Mouse (Mus musculus) heart, postnatal 4 days (tissue): ENCODE measurements around the gene Usp5. TPM values are rescaled to one million over a fixed set of nuclear protein-coding genes. Genes with fewer than 3 reads are reported as not detected.
"Not testable (repeated sequence)": the region's sequence is repeated elsewhere in the genome, so short reads cannot be mapped to it uniquely, and the experiment has no call there.

ENCODE experiments used
- DNase-seq: peaks from one replicate; pipeline ENCODE4 v3.0.0; 2021
- total RNA-seq, 2 experiments: library from RNA; stranded (reverse); gene quantifications; 2 replicates each; pipeline ENCODE4 v1.2.3; 2021

The Usp5 gene
- total RNA-seq, 2 experiments from 2014 or later = 102 to 104 TPM

DNA sequence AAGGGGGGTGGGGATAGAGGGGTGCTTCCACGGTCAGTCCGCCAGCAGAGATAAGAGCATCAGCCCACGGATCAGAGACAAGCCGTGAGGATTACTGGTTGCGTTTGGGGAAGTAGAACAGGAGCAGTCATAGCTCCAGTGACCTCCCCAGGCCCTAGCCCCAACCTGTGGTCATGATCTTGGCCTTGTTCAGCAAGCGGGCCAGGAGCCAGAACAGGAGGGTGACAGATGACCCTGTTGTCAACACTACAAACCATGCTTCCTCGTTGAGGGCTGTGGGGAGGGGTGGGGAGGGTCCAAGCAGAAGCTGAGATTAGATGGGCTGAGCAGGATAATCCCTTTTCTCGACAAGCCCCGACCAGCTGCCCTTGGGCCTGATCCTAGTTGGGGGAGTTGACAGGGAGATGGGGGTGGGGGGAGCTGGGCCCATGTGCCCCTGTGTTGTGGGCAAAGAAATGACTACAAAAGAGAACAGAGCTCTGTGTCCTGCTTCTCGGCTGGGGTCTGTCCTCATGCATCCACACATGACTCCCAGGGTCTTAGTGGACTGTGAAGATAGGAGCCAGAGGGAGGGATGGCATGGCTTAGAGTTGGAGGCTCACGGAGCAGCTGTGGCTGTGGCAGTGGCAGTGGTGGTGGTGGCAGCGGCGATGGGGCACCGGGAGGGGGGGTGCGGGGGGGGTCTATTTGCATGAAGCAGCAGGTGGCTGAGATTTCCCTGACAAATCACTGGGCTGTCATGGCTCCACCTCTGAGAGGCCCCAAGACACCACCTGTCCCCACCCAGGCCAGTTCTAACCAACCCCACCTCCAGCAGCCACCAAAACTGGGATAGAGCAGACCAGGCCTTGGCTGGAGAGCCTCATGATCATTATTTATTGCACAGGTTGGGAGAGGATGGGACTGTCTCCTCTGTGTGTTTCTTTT lies 11.2 kb upstream of the Usp5 start, which contains the start of gene Gnb3:
Gene Gnb3, minus strand, starts transcription at position 35 of the 927 bp plus-strand sequence.
- peak; percentile 58 for DNase-seq

DNA sequence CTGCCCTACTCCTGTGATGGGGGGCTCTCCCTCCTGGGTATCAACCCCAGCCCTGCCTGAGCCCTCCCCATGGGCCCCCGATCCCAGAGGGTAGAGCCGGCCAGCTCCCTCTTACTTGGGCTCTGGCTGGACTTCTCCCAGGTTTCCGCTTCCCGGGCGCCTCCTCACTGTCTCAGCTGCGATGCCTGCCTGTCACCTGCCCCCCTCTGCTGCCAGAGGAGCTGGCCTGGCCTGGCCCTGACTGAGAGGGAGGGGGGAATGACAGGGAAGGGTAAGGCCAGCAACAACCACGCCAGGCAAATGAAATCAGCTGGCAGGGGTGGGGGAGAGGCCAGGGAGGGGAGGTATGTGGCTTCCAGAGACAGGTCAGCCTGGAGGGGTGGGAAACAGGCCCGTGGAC lies 10.5 kb upstream of the Usp5 start:
- peak; percentile 53 for DNase-seq

DNA sequence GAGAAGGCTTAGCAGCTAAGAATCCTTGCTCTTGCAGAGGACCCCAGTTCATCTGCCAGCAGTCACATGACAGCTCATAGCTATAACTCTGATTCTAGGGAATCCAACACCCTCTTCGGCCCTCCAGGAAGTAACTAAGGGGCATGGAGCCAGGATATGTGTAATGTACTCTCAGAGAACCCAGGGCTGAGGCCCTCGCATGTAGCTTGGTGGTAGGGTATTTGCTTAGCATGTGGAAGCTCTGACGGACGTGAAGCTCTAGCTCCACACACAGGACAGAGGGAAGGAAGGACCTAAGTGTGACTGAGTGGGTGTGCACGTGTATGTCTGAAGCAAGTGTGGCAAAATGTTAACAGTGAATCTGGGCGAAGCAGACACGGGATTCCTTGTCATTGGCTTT lies 7.1 kb upstream of the Usp5 start:
- no peak for DNase-seq

DNA sequence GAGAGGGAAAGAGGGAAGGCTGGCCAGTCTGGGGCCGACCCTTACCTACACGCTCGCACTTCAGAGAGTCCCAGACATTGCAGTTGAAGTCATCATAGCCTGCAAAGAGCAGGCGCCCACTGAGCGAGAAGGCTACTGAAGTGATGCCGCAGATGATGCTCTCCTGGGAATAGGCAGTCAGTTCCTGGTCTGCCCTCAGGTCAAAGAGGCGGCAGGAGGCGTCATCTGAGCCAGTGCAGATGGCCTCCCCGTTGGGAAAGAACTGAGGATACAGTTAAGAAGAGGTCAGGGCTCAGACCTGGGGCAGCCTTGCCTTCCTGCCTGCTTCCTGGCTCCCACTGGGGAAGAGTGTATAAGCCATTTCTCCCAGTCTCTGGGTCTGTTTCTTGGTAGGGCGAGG lies 6.2 kb upstream of the Usp5 start:
- no peak for DNase-seq

DNA sequence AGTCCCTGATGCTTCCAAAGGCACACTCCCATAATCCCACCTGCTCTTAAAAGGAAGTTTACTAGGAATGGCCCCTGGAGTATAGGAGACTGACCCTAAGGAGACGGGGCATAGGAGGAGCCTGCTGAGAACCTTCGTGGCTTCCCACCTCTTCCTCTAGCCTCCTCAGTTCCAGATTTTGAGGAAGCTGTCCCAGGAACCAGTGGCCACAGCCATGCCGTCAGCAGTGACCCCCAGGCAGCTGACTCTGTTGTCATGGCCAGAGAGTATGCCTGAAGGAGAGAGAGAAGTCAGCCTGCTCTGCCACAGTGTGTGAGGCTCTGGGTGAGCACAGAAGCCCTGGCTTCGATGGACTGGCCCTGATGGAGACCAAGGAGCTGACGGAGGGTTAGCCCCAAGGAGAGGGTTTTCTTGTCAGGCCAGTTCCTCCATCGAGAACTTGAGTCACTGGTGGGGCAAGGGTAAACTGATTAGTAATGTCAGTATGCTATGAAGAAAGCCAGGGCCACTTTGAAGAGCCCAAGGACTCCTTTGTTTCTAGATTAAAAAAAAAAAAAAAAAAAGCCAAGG lies 5.3 kb upstream of the Usp5 start:
- DNase-seq = no peak

DNA sequence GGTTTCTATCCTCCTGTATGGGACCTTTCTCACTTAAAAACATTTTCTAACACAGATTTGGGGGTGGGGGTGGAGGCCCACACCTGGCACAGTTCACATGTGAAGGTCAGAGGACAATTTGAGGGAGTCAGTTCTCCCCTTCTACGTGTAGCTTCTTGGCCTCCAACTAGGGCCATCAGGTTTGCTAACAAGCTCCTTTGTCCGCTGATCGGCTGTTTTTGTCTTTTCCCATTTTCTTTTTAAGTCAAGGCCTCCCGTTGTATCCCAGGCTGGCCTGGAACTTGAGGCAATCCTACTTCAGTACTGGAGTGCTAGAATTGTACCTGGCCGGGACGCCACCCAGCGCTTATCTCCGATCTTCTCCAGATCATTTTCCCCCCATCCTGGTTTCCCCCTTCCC lies 2.4 kb upstream of the Usp5 start:
- DNase-seq = no peak

DNA sequence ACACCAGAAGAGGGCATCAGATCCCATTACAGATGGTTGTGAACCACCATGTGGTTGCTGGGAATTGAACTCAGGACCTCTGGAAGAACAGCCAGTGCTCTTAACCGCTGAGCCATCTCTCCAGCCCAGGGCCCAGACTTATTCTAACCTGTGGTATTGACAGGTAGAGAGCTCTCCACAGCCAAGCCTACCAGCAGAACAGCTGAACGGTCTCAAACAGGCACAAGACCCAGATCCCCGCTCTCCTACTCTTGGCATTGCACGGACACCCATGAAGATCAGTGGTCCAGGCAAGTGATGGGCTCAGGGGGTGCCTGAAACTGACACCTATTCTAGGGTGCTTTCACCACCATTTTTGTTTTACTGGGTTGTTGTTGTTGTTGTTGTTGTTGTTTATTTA lies 1.9 kb upstream of the Usp5 start:
- not testable (repeated sequence) for DNase-seq

DNA sequence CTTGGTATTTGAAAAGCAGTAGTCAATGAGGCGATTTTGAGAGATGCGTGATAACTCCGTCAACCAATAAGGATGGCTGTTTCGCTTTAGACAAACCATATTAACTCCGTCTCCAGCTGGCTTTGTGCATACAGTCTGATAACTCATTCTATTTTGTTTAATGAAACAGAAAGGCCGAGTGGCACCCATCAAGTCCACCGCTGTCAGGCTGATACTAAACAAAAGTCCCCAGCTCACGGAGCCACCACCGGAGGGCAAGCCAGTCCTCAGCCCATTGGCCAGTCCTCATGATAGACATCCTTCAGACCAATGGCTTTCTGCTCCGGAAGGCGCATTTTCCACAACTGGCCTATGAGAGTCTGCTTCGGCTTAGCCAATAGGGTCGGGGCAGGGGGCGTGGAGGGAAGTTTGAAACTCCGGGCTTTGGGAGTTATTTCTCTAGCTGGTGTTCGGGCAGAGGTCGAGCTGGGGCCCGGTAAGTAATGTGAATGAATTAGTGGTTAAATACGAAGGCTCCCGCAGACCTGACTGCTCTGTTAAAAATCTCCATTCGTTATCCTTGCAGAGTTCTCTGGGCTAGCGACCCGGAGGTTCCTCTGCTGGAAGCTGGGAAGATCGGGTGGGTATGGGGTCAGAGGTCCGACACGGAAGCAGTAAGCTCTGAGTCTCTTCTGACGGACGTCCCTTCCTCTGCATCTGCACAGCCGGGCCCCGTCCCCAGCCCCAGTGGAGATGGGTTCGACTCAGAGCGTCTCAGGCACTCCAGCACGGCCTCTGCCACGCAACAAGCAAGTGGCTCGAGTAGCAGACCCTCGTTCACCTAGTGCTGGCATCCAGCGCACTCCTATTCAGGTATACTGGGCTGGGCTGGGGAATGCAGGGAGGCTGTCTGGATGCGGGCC lies 766 bp upstream of the Usp5 start:
- DNase-seq = peak; percentile 94

DNA sequence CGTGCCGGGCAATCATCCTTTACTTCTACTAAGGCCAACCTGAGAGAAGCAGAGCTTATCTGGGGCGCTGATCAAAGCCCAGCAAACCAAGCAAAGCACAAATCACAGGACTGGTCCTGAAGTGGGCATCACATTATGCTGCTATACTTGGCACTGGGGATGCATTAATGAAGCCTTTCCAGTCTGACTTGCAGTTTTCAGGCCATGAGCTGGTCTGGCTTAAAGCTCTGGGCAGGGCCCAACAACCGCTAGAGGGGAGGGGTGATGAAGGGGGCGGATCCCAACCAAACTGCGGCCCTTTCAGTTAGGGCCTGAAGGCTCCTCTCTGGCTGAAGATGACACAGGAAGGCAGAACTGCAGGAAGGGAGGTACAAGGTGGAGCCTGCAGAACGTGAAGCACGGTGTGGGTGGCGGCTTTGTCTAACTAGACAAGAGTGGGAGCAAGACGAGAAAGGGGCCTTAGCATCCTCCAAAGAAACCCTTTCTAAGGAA lies 1.1 kb downstream of the Usp5 start:
- peak; percentile 48 for DNase-seq

DNA sequence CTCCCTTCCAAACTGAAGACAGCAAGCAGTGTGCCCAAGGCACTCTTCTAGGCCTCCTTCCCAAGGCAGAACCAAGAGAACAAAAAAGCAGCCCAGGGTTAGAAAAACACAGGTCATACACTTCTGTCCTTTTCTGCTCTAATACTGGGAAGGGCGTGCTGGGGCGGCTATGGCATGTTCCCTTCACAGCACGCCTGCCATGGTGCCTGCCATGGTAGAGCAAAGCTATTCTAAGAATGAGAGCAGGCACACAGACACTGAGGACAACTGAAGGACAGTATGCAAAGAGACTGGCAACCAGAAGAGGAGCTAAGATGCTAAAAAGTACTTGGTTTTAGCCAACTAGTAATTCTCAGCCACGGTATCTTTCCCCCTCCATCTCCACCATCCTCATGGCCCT lies 7.2 kb downstream of the Usp5 start:
- DNase-seq = no peak

DNA sequence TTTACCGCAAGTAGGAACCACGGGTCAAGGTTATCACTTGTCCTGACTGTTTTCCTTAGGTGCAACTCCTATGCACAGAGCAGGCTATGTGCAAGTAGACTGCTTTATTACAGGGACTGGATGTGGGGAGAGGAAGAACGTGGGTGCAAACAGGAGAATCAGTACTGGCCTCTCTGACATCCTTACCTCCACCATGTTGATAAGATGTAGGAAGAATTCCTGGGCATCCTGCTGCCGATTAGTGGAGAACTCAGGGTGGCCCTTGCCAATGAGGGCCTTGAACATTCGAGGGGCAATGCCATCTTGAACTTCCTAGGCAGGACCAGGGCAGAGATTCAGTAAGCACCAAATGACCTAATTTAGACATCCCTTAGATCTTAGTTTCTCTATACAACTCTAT lies 8.4 kb downstream of the Usp5 start:
- no peak for DNase-seq

DNA sequence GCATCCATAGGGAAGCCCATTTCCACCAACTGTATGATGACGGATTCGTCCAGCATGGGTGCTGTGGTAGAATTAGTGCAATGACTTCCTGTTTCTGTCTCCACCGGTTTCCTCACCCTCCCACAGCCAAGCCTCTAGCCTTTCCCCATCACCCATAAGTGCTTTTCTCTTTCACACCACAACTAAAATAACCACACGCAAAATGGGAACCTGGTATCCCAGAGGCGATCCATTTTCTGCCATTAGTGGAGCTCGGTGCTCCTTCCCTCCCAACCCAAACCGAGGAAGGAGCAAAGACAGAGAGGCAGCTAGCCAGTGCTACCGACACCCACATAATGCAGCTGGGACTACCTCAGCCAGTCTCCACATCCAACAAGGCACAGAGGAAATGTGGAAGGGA lies 11.3 kb downstream of the Usp5 start:
- DNase-seq = no peak

DNA sequence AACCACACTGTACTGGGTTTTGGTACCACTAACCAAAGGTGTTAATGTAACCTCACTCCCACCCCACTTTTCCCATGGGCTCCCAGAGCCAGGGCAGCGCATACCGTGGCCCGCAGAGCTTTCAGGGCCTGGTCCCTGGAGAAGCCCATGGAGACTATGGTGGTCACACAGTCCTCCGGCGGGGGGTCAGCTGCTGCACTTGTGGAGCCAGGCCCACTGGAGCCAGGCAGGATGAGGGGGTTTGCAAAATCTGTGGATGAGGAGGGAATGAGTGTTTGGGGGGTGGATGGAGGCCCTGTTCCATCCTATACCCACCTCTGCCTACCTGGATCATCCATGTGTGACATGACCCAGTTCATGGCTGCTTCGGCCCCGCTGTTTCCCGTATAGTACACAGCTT lies 11.7 kb downstream of the Usp5 start:
- no peak for DNase-seq

DNA sequence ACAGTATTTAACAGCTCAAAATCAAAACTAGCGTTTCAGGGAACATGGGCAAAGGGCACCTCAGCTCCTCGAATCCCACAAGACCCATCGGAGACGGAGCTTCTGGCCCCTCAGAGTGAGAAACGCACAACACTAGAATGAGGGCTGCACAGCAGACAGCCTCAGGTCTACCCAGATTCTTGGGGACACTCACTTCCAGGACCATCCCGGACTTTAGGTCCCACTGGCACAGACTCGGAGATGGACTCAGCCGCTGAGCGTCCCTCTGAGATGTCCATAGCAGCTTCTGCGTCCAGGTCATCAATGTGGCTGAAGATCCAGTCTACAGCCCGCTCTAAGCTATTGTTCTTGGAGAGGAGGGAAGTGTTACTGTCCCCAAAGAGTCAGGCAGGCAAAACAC lies 12.2 kb downstream of the Usp5 start:
- DNase-seq = no peak

DNA sequence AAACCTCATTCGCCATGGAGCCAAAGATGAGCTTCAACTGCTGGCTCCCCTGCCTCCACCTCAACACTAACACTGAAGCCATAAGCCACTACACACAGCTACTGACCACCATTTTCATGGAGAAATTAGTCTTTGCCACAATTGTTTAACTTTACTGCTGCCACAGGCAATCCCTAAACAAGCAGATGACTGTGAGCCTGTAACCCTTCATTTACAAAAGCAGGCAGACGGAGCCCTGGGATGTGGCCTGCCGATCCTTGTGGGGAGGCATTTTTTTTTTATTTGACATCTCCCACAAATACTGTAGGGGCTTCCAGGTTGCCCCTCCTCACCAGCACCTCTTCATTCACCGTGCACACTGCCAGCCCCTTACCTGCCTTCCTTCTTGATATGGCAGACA lies 12.7 kb downstream of the Usp5 start:
- DNase-seq = no peak

DNA sequence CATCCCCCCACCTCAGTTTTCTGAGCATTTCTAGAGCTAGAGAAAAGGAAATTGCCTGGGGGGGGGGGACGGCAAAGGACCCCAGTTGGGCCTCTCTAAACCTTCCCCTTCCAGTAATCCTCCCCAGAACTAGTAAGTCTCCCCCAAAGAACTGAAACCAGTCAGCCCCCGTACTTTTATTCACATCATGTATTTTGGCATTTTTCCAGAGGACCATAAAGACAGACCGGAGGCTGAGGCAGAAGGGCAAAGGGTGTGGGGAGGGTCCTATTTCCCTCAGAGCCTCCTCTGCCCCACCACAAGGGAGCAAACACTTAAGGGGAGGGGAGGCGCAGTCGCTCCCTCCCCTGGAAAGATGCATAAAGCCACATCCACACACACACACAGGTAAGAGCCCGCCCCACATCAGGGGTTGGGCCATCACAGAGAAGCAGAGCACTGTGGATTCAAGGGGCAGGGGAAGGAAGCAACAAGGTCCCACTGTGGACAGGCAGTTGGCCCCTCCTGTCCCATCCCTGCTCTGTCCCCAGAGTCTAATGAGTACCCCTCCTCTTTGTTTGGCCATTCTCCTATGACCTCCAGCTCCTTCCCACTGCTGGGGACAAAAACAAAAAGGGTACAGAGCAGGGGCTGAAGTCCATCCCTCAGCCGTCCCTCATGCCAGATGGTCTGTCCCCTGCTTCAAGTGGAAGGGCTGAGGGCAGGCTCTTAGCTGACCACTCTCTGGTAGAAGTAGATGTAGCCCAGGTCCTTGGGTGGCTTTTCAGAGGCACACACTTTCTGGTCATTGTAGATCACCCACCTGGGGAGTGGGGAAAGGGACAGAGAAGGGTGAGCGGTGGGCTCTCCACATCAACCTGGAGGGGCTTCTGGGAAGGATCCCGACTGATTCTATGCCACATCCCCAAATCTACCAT lies 14.2 kb downstream of the Usp5 start:
- no peak for DNase-seq

DNA sequence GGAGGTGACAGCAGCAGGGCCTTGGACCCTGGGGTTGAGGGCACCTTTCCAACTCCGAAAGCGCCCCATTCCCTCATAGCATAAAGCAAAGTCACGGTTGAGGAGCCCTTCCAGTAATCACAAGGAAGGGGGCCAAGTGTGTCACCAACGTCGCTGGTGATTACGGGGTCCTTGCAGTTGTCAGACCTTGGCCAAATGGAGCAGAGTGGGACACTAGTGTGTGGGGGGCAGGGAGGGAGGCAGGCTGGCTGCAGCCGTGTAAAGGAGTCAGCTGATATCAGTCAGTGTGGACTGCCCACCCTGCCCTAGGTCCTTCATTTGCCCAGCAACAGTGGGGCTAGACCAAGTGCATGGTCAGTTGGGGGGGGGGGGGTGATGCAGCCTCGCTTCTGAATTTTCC lies 14.8 kb downstream of the Usp5 start:
- peak; percentile 38 for DNase-seq

DNA sequence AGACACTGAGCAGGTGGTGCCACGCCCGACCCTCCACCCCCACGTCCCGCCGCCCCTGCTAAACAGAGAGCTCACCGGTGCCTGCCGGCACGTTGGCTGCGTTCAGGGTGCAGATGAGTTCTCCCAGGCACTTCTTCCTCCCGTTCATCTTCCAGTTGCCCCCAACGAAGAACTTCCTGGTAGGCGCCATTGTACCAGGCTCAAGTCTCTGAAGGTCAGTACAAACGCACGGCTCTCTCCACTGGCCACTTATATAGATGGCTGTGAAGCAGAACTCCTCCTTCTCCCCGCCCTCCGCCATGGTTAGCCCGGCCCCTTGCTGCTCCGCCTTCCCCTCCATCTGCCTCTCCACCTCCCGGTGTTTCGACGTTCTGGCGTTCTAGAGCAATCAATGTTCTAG lies 15.4 kb downstream of the Usp5 start, which contains the start of gene Tpi1:
Gene Tpi1, minus strand, starts transcription at position 364 of the 400 bp plus-strand sequence.
- DNase-seq = peak; percentile 95

DNA sequence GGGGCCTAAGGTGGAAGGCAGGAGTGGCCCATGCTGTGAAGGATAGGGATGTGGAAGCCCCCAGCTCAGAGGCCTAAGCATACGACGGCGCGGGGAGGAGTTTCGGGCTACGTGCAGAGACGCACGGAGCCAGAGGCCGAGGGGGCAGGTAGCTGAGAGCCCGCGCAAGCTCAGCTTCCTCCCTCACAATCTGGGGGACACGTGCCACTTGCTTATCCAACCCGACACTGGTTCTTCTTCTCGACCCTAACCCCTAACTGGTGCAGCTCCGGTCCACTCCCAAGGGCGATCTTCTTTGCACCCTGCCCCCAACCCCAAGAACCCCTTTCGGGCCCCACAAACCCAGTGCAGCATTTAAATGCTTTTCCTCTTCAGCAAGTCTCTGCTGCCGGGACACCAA lies 15.8 kb downstream of the Usp5 start:
- peak; percentile 77 for DNase-seq

DNA sequence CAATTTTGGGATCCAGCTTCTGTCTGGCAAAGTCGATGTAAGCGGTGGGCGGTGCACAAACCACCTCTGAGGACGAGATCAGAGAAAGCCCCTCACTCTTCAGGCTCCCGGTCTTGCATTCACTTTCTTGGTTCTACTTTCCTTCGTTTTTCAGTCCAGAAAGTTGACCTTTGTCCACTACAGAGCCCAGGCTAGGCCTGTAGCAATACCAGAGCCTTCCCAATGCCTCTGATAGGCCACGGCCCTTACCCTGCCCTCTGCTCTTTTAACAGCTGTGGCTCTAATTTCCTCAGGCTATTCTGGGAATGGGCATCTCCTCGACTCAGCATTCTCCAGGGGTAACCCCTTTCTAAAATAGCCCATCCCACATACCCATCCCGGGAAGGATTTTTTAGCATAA lies 16.4 kb downstream of the Usp5 start:
- DNase-seq = no peak

DNA sequence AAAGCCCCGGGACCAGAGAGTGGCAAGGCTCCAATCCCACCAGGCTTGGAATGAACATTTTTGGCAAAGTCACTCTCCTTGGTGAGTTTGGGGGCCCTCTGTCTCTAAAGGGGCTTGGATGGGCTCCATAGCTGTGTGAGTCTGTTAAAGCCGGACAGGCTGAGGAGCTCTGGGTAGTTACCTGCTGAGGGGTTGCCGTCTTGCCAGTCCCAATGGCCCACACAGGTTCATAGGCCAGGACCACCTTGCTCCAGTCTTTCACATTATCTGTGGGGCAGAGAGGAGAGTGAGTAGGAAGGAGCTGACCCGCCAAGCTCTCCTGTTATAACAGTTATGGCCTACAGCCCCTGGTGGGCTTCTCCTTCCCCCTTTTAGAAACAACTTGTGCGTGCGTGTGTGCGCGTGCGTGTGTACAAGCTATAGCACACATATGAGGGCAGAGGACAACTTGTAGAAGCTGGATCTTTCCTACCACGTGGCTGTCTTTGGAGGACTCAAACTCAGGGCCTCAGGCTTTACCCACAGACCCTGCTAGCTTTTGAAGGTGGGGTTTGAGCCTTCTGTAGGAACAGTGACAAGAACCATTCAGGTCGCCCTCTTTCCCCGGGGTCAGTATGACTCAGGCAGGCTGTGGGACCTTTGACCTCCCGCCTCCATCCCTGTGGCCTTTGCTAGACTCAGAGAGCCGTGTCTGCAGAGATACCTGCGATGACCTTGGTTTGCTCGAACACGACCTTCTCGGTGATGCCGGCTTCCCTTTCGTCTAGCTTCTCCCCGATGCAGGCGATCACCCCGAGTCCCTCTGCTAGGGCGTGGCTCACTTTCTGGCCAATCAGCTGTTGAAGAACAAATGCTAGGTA lies 17.4 kb downstream of the Usp5 start:
- no peak for DNase-seq
